Mouse (Mus musculus) adrenal gland, adult 8-10 months (tissue): Measurements from ENCODE around the gene Rpl41. TPM values are rescaled to one million over a fixed set of nuclear protein-coding genes. Genes with fewer than 3 reads are reported as not detected.

Experiments used
- microRNA-seq, 2 experiments: library from miRNA; unstranded; fragments of <30 nt; microRNA quantifications; one replicate each; pipeline ENCODE4 v1.2.0; 2022
- total RNA-seq, 4 experiments: library from RNA; stranded (reverse); gene quantifications; 2 replicates each; pipeline ENCODE4 v1.2.4; 2022

The Rpl41 gene
- total RNA-seq, 4 experiments from 2014 or later = 2,263 to 2,673 (median 2,524) TPM

Small RNA genes lying within 50 kb of the gene (microRNA-seq; reads per million reads assigned to microRNA genes)
- gene Gm47275 (0 reads per million in 2 experiments), gene Mir6916 (0 to 0.18 reads per million in 2 experiments), gene Mir6917 (0 reads per million in 2 experiments)

Other genes with a start within 250 kb of the Rpl41 start
- gene Pan2, start 246.0 kb downstream of the Rpl41 start, total RNA-seq = 10 to 100 TPM; 17.5 to 35.4 (median 24.2) TPM
- 100 to 1,000 TPM; 172 to 202 (median 177) TPM for gene Cnpy2, start 226.8 kb downstream of the Rpl41 start, total RNA-seq
- 100 to 1,000 TPM; 197 to 297 (median 255) TPM for gene Cs, start 211.6 kb downstream of the Rpl41 start, total RNA-seq
- 100 to 1,000 TPM in 2 of 4 experiments, 10 to 100 TPM in 2; 72.2 to 114 (median 86.6) TPM for gene Coq10a, start 180.3 kb downstream of the Rpl41 start, total RNA-seq
- 10 to 100 TPM; 53.7 to 90.5 (median 68.1) TPM for gene Ankrd52, start 172.2 kb downstream of the Rpl41 start, total RNA-seq
- gene Slc39a5, start 148.1 kb downstream of the Rpl41 start, total RNA-seq = under 1 TPM in 2 of 4 experiments, not detected in 2; 0.24 to 0.40 TPM
- gene Nabp2, start 137.8 kb downstream of the Rpl41 start, total RNA-seq = 10 to 100 TPM; 76.6 to 93.8 (median 86.8) TPM
- 10 to 100 TPM; 39.1 to 55.4 (median 50.8) TPM for gene Rnf41, start 137.6 kb downstream of the Rpl41 start, total RNA-seq
- gene Smarcc2, start 90.1 kb downstream of the Rpl41 start, total RNA-seq = 100 to 1,000 TPM; 103 to 155 (median 127) TPM
- 100 to 1,000 TPM; 760 to 841 (median 820) TPM for gene Myl6, start 55.2 kb downstream of the Rpl41 start, total RNA-seq
- gene Myl6b, start 50.6 kb downstream of the Rpl41 start, total RNA-seq = 10 to 100 TPM in 2 of 4 experiments, 1 to 10 TPM in 2; 4.8 to 11.6 (median 7.9) TPM
- 10 to 100 TPM; 22.8 to 44.9 (median 33.2) TPM for gene Esyt1, start 23.4 kb downstream of the Rpl41 start, total RNA-seq
- gene Zc3h10, start 1.5 kb downstream of the Rpl41 start, total RNA-seq = 10 to 100 TPM; 12.9 to 15.0 (median 13.6) TPM
- gene Pa2g4, start 16.7 kb upstream of the Rpl41 start, total RNA-seq = 10 to 100 TPM; 67.4 to 77.6 (median 70.5) TPM
- gene Erbb3, start 40.3 kb upstream of the Rpl41 start, total RNA-seq = 1 to 10 TPM; 2.5 to 5.8 (median 4.6) TPM
- 100 to 1,000 TPM; 401 to 777 (median 537) TPM for gene Rps26, start 77.4 kb upstream of the Rpl41 start, total RNA-seq
- 10 to 100 TPM in 1 of 4 experiments, 1 to 10 TPM in 3; 1.6 to 10.8 (median 3.7) TPM for gene Ikzf4, start 96.7 kb upstream of the Rpl41 start, total RNA-seq
- 10 to 100 TPM; 28.7 to 35.1 (median 31.4) TPM for gene Suox, start 124.8 kb upstream of the Rpl41 start, total RNA-seq
- 100 to 1,000 TPM; 126 to 149 (median 145) TPM for gene Rab5b, start 147.0 kb upstream of the Rpl41 start, total RNA-seq
- 1 to 10 TPM; 1.1 to 1.7 (median 1.3) TPM for gene Pmel, start 154.9 kb upstream of the Rpl41 start, total RNA-seq
- gene Cdk2, start 155.7 kb upstream of the Rpl41 start, total RNA-seq = 10 to 100 TPM; 13.4 to 26.6 (median 19.3) TPM
- gene Dgka, start 195.6 kb upstream of the Rpl41 start, total RNA-seq = 10 to 100 TPM; 16.5 to 41.1 (median 28.6) TPM
- 10 to 100 TPM; 24.1 to 31.9 (median 27.0) TPM for gene Pym1, start 198.6 kb upstream of the Rpl41 start, total RNA-seq
- gene Mmp19, start 241.6 kb upstream of the Rpl41 start, total RNA-seq = 10 to 100 TPM; 41.4 to 69.7 (median 60.1) TPM